Mouse (Mus musculus) midbrain, embryonic 11.5 days (tissue): Measurements from ENCODE around the gene Fmnl1. TPM values are rescaled to one million over a fixed set of nuclear protein-coding genes. Genes with fewer than 3 reads are reported as not detected.
A peak's percentile ranks its signal among the peaks of the same experiment; 100 is the strongest.

Experiments
- ATAC-seq: fragments of 200-750 bp; cut with Nextera tagmentation; 2 replicates; pipeline ENCODE4 v1.8.0; 2017; ENCODE audit warnings: moderate TSS enrichment, moderate library complexity; ENCODE audit not compliant: low FRiP score
- DNase-seq: peaks from one replicate; pipeline ENCODE4 v3.0.0; 2015; ENCODE audit warnings: low spot score; ENCODE audit errors: missing footprints
- H3K27ac ChIP-seq: fragments of 300-500 bp; sonication (generic); 2 replicates; pipeline ENCODE4 v1.5.1; 2014; ENCODE audit warnings: low read depth, low read length
- H3K27me3 ChIP-seq: fragments of 300-500 bp; sonication (generic); 2 replicates; pipeline ENCODE4 v1.6.1; 2014; ENCODE audit warnings: mild to moderate bottlenecking, low read length, moderate library complexity, mixed read lengths; ENCODE audit not compliant: control insufficient read depth, insufficient read depth
- H3K36me3 ChIP-seq: fragments of 300-500 bp; sonication (generic); 2 replicates; pipeline ENCODE4 v1.6.1; 2014; ENCODE audit warnings: mild to moderate bottlenecking, low read length, moderate library complexity, mixed read lengths; ENCODE audit not compliant: control insufficient read depth, insufficient read depth
- H3K4me1 ChIP-seq: fragments of 300-500 bp; sonication (generic); 2 replicates; pipeline ENCODE4 v1.6.1; 2014; ENCODE audit warnings: low read length; ENCODE audit not compliant: control insufficient read depth, insufficient read depth
- H3K4me2 ChIP-seq: fragments of 300-500 bp; sonication (generic); 2 replicates; pipeline ENCODE4 v1.6.1; 2014; ENCODE audit warnings: mild to moderate bottlenecking, moderate library complexity
- H3K4me3 ChIP-seq: fragments of 300-500 bp; sonication (generic); 2 replicates; pipeline ENCODE4 v1.5.1; 2014; ENCODE audit warnings: low read depth, low read length
- H3K9ac ChIP-seq: fragments of 300-500 bp; sonication (generic); 2 replicates; pipeline ENCODE4 v1.6.1; 2014; ENCODE audit warnings: low read length
- H3K9me3 ChIP-seq: fragments of 300-500 bp; sonication (generic); 2 replicates; pipeline ENCODE4 v1.6.1; 2016; ENCODE audit warnings: low read length; ENCODE audit not compliant: control insufficient read depth
- WGBS: fragments of 180-500 bp; shearing (Covaris S2); extraction: QIAGEN DNeasy Blood & Tissue Kit; methylation state at CpG from one replicate; pipeline ENCODE4 v1.1.7; 2014; 5-methylcytosine and 5-hydroxymethylcytosine counted together
- polyA plus RNA-seq: library from polyadenylated mRNA; unstranded; fragments of >200 nt; fragmentation: Nextera tagmentation; extraction: Ambion mirVana; gene quantifications from 2 replicates; pipeline ENCODE4 v1.2.1, GENCODE M21; 2014

The Fmnl1 gene
- polyA plus RNA-seq, 1 experiment from 2014 or later, result 0.87 TPM

DNA sequence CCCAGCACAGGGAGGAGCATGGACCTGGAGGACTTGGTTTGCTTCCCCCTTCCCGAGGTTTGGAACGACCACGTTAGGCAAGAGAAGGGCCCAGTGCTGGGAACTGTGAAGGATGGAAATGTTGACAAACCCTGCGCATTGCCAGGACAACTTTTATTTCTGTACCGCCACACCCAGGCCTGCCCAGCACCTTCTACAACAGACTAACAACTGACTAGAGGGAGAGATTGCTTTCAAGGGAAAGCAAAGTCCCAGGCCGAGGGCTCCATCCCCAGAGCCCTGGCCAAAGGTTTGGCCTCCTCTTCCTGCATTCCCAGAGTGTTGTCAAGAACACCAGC lies 30.2 kb upstream of the Fmnl1 start:
- no peak overlapping the region for H3K27ac ChIP-seq
- no peak overlapping the region for H3K4me3 ChIP-seq
- no peaks in the 10 kb centered on the region for H3K36me3 ChIP-seq
- DNase-seq (no peak), ATAC-seq (no peak)
- H3K4me2 ChIP-seq, result no peak overlapping the region
- no peaks in the 10 kb centered on the region for H3K27me3 ChIP-seq
- H3K4me1 ChIP-seq, result peaks cover 6% of the 10 kb centered on the region; the same call in 1 of the 2 replicates
- H3K9ac ChIP-seq, result no peak overlapping the region
- no peaks in the 10 kb centered on the region for H3K9me3 ChIP-seq
- 57% methylated on average over 6 of the region's 6 CpGs for WGBS

DNA sequence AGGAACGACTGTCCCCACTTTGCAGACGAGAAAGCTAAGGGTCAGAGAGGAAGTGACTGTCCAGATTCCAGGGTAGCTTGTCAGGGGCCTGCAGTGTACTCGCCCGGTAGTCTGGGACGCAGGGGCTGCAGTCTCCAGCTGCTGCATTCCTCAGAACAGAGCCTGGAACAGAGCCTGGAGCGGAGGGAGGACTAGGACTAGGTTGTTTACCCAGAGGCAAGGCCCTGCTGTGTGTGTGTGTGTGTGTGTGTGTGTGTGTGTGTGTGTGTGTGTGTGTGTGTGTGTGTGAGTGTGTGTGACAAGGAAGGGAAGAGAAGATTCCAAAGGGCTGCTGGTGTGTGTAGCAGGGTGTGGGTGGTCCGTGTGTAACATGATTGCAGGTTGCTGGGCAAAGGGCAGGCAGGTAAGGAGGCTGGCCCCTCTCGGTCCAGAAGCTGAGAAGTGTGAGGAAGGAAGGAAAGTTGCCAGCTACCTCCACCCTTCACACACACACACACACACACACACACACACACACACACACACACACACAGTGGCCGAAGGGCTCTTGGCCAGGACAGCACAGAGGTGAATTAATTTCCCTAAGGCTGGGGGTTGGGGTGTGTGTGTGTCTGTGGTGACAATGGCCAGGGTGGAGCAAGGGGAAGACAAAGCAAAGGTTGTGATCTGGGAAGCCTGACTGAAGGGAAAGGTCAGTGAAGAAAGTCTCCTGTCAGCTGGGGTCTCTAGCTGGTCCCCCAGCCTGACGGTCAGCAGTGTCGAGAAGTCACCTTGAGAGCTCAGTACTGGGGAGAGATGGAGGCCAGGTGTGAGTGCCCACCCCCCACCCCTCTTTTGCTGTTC lies 29.6 kb upstream of the Fmnl1 start:
- Histone ChIP-seq H3K4me1 (peaks cover 6% of the 10 kb centered on the region; the same call in 1 of the 2 replicates), H3K9ac (peak overlapping the region; percentile 27; the same call in 1 of the 2 replicates), H3K27ac (no peak overlapping the region), H3K27me3 (no peaks in the 10 kb centered on the region), H3K9me3 (no peaks in the 10 kb centered on the region), H3K36me3 (no peaks in the 10 kb centered on the region), H3K4me3 (no peak overlapping the region), H3K4me2 (no peak overlapping the region)
- ATAC-seq (no peak), DNase-seq (no peak)
- 43% methylated on average over 11 of the region's 11 CpGs for WGBS

DNA sequence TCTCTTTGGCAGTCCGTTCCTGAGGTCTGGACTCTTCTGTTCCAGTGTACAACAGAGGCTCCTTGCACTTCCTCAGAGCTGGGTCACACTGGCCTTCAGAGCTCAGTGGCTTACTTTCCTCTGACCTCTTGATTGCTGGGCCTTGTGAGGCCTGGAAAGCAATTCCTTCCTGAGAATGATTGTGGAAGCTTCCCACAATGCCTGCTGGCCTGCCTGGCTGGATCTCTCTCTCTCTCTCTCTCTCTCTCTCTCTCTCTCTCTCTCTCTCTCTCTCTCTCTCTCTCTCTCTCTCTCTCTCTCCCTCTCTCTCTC lies 29.0 kb upstream of the Fmnl1 start:
- Histone ChIP-seq H3K4me2 (no peak overlapping the region), H3K9ac (peak overlapping the region; percentile 27; the same call in 1 of the 2 replicates), H3K27ac (no peak overlapping the region), H3K4me3 (no peak overlapping the region), H3K36me3 (no peaks in the 10 kb centered on the region), H3K27me3 (no peaks in the 10 kb centered on the region), H3K4me1 (peaks cover 6% of the 10 kb centered on the region; the same call in 1 of the 2 replicates), H3K9me3 (no peaks in the 10 kb centered on the region)
- 55% methylated on average over 1 of the region's 1 CpGs for WGBS
- ATAC-seq (no peak), DNase-seq (no peak)

DNA sequence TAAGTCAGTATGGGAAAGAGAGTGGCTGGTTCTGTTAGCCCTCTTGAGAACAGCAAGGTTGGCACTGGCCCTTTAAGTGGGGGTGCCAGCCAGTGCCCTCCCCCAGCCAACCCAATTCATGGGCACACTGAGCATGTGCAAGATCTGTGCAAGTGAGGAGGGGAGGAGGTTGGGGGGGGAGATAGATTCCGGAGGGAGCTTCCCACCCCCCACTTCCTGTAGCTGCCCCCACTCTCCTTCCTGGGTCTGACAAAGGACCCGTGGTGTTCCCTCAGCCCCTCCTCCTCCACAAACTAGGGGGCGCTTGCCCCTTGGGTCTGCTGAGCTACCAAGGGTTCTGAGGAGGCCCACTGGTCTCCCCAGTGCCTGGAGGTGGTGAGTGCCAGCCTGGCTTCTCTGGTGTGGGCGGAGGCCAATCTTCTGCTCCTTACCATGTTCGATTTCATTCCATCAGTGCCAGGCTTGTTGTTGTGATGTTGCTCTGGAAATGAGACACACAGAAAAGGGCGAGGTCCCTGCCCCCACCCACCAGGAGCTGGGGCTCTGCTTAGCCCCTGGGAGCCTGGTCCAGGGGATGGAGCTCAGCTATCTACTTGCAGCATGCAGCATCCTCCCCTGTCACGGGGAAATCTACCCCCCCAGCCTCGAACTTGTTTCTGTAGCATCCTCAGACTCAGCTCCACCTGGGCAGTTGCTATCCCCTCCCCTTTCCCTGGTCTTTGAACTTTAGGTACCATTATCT lies 28.3 kb upstream of the Fmnl1 start:
- DNase-seq, result no peak
- no peak overlapping the region for H3K4me2 ChIP-seq
- no peaks in the 10 kb centered on the region for H3K36me3 ChIP-seq
- peak overlapping the region; percentile 12; the same call in 1 of the 2 replicates for H3K9ac ChIP-seq
- no peak overlapping the region for H3K4me3 ChIP-seq
- H3K4me1 ChIP-seq, result peaks cover 6% of the 10 kb centered on the region; the same call in 1 of the 2 replicates
- no peaks in the 10 kb centered on the region for H3K9me3 ChIP-seq
- 0 out of 2 replicates have a peak, but pooled peaks have one; percentile 30 for ATAC-seq
- H3K27me3 ChIP-seq, result no peaks in the 10 kb centered on the region
- no peak overlapping the region; the same call in 1 of the 2 replicates for H3K27ac ChIP-seq
- WGBS, result 31% methylated on average over 8 of the region's 8 CpGs

DNA sequence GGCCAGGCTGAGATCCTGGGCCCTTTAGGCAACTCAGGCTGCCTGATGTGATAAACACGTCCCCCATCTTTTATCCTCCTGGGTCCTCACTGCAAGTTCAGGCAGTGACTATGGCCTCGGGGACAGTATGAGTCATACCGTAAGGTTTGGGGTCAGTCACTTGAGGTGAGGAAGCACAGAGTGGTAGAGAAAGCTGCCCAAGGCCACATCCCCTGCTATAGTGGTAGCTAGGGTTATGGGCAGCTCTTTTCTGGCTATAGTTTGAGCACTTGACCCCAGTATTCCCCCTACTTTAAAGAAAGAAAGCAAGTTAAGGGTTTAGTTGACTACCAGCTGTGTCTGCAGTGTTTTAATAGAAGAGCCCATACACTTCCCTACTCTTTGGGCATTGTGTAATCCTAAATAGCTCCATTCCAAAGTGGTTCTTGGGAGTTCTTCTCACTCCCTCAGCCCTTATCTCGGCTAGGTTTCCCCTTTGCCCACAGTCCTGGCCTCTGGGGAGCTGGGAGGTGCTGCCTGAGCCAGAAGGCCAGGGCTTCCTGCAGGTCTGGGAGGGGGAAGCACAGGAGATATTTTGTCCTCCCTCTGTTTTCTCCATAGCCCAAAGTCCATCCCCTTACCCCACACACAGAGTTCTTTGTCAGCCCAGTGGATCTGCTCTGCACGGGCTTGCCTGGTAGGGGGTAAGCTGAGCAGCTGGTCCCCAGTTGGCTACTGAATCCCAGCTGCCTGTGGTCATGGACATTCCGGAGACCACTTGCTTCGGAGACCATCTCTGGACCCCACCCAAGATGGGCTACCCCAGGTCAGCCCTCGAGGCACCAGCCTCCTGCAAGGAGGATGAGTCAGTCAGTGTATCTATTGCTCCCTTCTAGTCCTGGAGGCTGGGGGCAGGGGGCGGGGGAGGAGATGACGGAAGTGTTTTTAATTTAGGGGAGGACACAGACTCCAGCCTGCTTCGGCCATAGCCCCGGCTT lies 26.3 kb upstream of the Fmnl1 start:
- Histone ChIP-seq H3K36me3 (no peaks in the 10 kb centered on the region), H3K27ac (no peak overlapping the region), H3K4me2 (no peak overlapping the region), H3K9ac (no peak overlapping the region), H3K27me3 (no peaks in the 10 kb centered on the region), H3K9me3 (no peaks in the 10 kb centered on the region), H3K4me1 (peaks cover 6% of the 10 kb centered on the region; the same call in 1 of the 2 replicates), H3K4me3 (no peak overlapping the region)
- no peak for ATAC-seq
- WGBS, result 43% methylated on average over 12 of the region's 12 CpGs
- DNase-seq, result no peak

DNA sequence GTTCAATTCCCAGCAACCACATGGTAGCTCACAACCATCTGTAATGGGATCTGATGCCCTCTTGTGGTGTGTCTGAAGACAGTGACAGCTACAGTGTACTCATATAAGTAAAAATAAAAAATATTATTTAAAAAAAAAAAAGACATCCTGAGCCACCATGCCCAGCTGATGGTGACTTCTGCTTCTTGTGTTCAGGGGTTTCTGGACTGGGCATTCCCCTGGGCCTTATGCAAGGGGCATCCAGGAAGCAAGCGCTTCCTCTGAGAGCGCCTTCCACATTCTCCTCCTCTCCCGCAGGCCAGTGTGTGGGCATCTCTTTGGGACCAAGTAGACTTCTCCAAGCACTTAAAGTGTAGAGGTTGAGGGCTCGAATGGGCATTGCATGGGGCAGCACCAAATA lies 24.5 kb upstream of the Fmnl1 start:
- Histone ChIP-seq H3K9me3 (no peaks in the 10 kb centered on the region), H3K4me3 (no peak overlapping the region), H3K9ac (no peak overlapping the region), H3K27me3 (no peaks in the 10 kb centered on the region), H3K4me1 (peaks cover 6% of the 10 kb centered on the region; the same call in 1 of the 2 replicates), H3K4me2 (no peak overlapping the region), H3K27ac (no peak overlapping the region), H3K36me3 (no peaks in the 10 kb centered on the region)
- ATAC-seq (no peak), DNase-seq (no peak)
- WGBS, result 92% methylated on average over 4 of the region's 4 CpGs

DNA sequence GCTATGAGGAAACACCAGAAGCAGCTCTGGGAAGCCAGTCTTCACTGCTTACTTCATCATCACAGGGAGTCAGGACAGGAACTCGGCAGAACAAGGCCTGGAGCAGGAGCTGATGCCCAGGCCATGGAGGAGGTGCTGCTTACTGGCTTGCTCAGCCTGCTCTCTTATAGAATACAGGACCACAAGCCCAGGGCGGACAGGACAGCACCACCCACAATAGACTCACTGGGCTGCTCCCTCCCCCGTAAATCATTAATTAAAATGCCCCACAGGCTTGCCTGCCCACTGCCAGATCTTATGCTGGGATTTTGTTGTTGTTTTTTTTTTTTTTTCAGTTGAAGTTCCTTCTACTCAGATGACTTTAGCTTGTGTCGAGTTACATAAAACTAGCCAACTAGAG lies 23.1 kb upstream of the Fmnl1 start:
- no peaks in the 10 kb centered on the region for H3K36me3 ChIP-seq
- ATAC-seq (no peak), DNase-seq (no peak)
- H3K27ac ChIP-seq, result no peak overlapping the region
- H3K4me3 ChIP-seq, result no peak overlapping the region
- 71% methylated on average over 4 of the region's 4 CpGs for WGBS
- H3K4me2 ChIP-seq, result no peak overlapping the region
- no peak overlapping the region for H3K9ac ChIP-seq
- no peaks in the 10 kb centered on the region for H3K27me3 ChIP-seq
- H3K4me1 ChIP-seq, result no peaks in the 10 kb centered on the region
- H3K9me3 ChIP-seq, result no peaks in the 10 kb centered on the region

DNA sequence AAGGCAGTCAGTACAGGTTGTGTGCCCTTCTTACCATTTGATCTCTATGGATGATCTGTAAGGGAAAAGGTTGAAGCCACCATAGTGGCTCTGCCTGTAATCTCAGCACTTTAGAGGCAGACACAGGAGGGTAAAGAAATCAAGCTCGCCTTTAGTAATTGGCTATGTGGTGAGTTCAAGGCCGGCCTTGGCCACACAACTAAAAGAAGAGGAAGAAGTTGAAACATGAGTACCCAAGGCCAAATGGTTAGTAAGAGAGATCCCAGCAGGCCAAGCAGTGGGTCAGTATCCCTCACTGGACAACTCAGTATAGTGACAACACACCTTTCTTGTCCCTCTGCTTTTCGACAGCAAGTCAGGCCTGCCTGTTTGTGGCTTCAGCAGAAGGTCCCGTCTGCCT lies 21.1 kb upstream of the Fmnl1 start:
- no peaks in the 10 kb centered on the region for H3K9me3 ChIP-seq
- ATAC-seq, result no peak
- H3K36me3 ChIP-seq, result no peaks in the 10 kb centered on the region
- H3K4me1 ChIP-seq, result no peaks in the 10 kb centered on the region
- no peak overlapping the region for H3K4me2 ChIP-seq
- WGBS, result 91% methylated on average over 4 of the region's 4 CpGs
- no peak overlapping the region for H3K9ac ChIP-seq
- no peak for DNase-seq
- H3K27ac ChIP-seq, result no peak overlapping the region
- H3K27me3 ChIP-seq, result no peaks in the 10 kb centered on the region
- no peak overlapping the region for H3K4me3 ChIP-seq
